Mouse (Mus musculus) liver, embryonic 14.5 days (tissue): ENCODE measurements at regions not wholly inside any gene's neighbourhood (a gene's known extent, or its start where the extent isn't known, plus 50 kb on each side); places are given as distances from the start of the nearest gene placed in this dataset.

ENCODE experiments used
- ATAC-seq: fragments of 200-750 bp; cut with Nextera tagmentation; 2 replicates; pipeline ENCODE4 v1.8.0; 2017; ENCODE audit warnings: moderate number of reproducible peaks, mild to moderate bottlenecking, moderate library complexity; ENCODE audit not compliant: insufficient read depth
- DNase-seq, 3 experiments: peaks; one replicate each; pipeline ENCODE4 v3.0.0-alpha.2; 2012 to 2013; ENCODE audit warnings: low read depth in 3 of 3, low spot score in 3 of 3
- H3K27ac ChIP-seq: fragments of 300-500 bp; sonication (generic); 2 replicates; pipeline ENCODE4 v1.5.1; 2014; ENCODE audit warnings: moderate library complexity, mild to moderate bottlenecking, control low read depth, inconsistent platforms
- H3K27me3 ChIP-seq: fragments of 300-500 bp; sonication (generic); 2 replicates; pipeline ENCODE4 v1.6.1; 2014; ENCODE audit warnings: mild to moderate bottlenecking, low read length, moderate library complexity; ENCODE audit not compliant: control insufficient read depth, insufficient read depth
- H3K36me3 ChIP-seq: fragments of 300-500 bp; sonication (generic); replicated peaks from 2 replicates; pipeline ENCODE4 v1.6.1; 2014; ENCODE audit warnings: low read depth; ENCODE audit not compliant: control insufficient read depth, insufficient read depth
- H3K4me1 ChIP-seq, 2 experiments: fragments of 200-500 bp in 1 of 2; fragments of 300-500 bp in 1 of 2; sonication (generic) in 1 of 2; replicated peaks; 2 replicates each; pipeline ENCODE4 v1.6.1; 2012 to 2014; ENCODE audit warnings: antibody characterized with exemption in 1 of 2, inconsistent platforms in 1 of 2, low read length in 1 of 2; ENCODE audit not compliant: control insufficient read depth in 2 of 2, insufficient read depth in 2 of 2
- H3K4me2 ChIP-seq: fragments of 300-500 bp; sonication (generic); 2 replicates; pipeline ENCODE4 v1.6.1; 2014; ENCODE audit warnings: low read depth, mild to moderate bottlenecking, control low read depth, moderate library complexity
- H3K4me3 ChIP-seq, 2 experiments: fragments of 200-500 bp in 1 of 2; fragments of 300-500 bp in 1 of 2; sonication (generic) in 1 of 2; 2 replicates each; pipeline ENCODE4 v1.5.1; 2012 to 2014; ENCODE audit warnings: low read depth in 2 of 2, low read length in 2 of 2, mild to moderate bottlenecking in 2 of 2, control low read depth in 1 of 2, inconsistent platforms in 1 of 2, moderate library complexity in 1 of 2; ENCODE audit not compliant: insufficient read depth in 1 of 2
- H3K9ac ChIP-seq: fragments of 300-500 bp; sonication (generic); replicated peaks from 2 replicates; pipeline ENCODE4 v1.6.1; 2014; ENCODE audit warnings: mild to moderate bottlenecking, control low read depth, moderate library complexity
- H3K9me3 ChIP-seq: fragments of 300-500 bp; sonication (generic); 2 replicates; pipeline ENCODE4 v1.6.1; 2016; ENCODE audit warnings: low read length, mixed read lengths; ENCODE audit not compliant: control insufficient read depth
- CTCF ChIP-seq: IDR thresholded peaks from 2 replicates; pipeline ENCODE4 v1.5.1; 2016; ENCODE audit warnings: antibody characterized with exemption, low read depth, control low read depth
- EP300 ChIP-seq: IDR thresholded peaks from 2 replicates; pipeline ENCODE4 v1.6.1; 2016; ENCODE audit warnings: antibody characterized with exemption, low read depth
- WGBS: fragments of 180-500 bp; shearing (Covaris S2); extraction: QIAGEN DNeasy Blood & Tissue Kit; methylation state at CpG from one replicate; pipeline ENCODE4 v1.1.7; 2014; ENCODE audit not compliant: insufficient replicate concordance; 5-methylcytosine and 5-hydroxymethylcytosine counted together

DNA sequence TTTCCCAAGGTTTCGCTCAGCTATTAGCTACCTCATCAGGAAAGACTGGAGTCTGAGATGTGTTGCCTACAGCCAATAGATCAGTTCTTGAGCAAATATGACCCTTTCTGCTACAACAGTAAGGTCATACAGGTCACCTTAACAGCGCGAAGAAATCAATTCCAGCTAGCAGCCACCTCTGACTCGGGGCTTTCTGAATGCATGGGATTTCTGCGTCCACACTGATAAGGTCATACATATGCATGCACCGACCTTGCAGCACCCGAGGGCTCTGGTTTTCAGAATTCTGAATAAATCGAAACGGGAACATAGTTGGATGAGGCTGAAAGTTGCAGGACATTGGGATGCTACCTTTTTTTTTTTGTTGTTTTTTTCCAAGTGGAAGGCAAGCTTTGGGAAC lies 121.6 kb upstream of the 4930583I09Rik start:
- WGBS = 61% methylated on average over 9 of the region's 9 CpGs
- TF ChIP-seq EP300 = no peak
- no peak for TF ChIP-seq CTCF

DNA sequence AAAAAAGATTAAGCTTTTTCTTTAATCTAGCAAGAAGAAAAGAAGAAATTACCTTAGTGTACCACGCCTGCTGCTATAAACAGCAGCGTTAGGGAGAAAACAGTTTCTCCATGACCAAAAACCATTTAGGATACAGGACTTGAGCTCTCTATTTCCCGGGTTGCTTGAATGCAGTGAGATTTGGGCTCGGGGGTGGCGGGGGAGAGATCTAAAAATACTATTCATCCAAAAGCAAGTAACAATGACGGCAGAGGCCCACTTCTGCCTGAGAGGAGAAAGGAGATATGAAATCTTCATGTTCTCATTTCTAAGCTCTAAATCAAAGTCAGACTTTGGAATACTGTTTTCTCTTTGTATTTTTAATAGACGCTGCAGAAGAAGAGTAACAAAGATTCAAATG lies 120.6 kb upstream of the 4930583I09Rik start:
- no peaks in the 10 kb centered on the region for H3K9me3 ChIP-seq
- ATAC-seq (no peak), DNase-seq (no peak)
- H3K36me3 ChIP-seq = no peaks in the 10 kb centered on the region
- H3K27me3 ChIP-seq = no peaks in the 10 kb centered on the region
- no peak overlapping the region for H3K27ac ChIP-seq
- no peak overlapping the region for H3K9ac ChIP-seq
- H3K4me3 ChIP-seq = no peak overlapping the region
- no peak overlapping the region for H3K4me2 ChIP-seq
- no peak for TF ChIP-seq CTCF
- no peak for TF ChIP-seq EP300
- no peaks in the 10 kb centered on the region for H3K4me1 ChIP-seq
- WGBS = 66% methylated on average over 7 of the region's 7 CpGs

More for the DNA sequence above, 121.6 kb upstream of the 4930583I09Rik start:
- Histone ChIP-seq H3K4me3 (no peak overlapping the region), H3K4me2 (no peak overlapping the region), H3K27me3 (no peaks in the 10 kb centered on the region), H3K27ac (no peak overlapping the region), H3K36me3 (no peaks in the 10 kb centered on the region), H3K4me1 (no peaks in the 10 kb centered on the region), H3K9ac (no peak overlapping the region), H3K9me3 (no peaks in the 10 kb centered on the region)
- no peak for DNase-seq
- ATAC-seq = no peak

DNA sequence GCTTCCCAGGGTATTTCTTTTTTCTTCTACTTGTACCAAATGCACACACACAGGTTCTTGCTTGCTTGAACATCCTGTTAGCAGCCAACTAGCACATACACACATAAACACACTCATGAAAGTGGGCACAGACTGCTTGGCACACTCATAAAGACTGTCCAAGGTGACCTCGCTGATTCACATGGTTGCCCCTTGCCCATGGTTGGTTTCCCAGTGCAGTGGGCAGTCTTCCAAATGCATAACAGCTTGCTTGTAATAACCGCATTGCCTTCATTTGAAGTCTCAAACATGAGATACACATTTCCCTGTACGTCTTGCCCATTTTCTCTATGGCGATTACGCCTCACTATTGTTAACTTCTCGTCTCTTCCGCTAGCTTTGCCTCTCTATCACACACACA lies 117.4 kb upstream of the 4930583I09Rik start:
- ATAC-seq (no peak), DNase-seq (no peak)
- no peaks in the 10 kb centered on the region for H3K27me3 ChIP-seq
- no peak overlapping the region for H3K4me2 ChIP-seq
- H3K9me3 ChIP-seq = no peaks in the 10 kb centered on the region
- H3K4me1 ChIP-seq = no peaks in the 10 kb centered on the region
- H3K36me3 ChIP-seq = no peaks in the 10 kb centered on the region
- TF ChIP-seq CTCF (no peak), EP300 (no peak)
- no peak overlapping the region for H3K27ac ChIP-seq
- H3K9ac ChIP-seq = no peak overlapping the region
- H3K4me3 ChIP-seq = no peak overlapping the region
- WGBS = 82% methylated on average over 7 of the region's 7 CpGs

DNA sequence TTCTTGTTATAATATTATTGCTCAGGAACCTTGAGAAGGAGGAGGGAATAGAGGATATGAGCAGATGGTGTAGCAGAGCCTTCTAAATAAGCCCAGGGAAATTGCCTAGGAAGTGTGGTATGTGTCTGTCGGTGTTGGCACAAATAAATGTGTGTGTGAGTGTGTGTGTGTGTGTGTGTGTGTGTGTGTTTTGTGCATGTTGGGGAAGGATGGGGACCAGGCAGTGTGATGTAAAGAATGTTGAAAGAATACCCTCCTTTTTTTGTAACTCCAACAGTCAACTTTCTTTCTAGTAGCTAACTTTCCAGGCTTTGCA lies 115.7 kb upstream of the 4930583I09Rik start:
- H3K9me3 ChIP-seq = no peaks in the 10 kb centered on the region
- H3K4me1 ChIP-seq = no peaks in the 10 kb centered on the region
- no peaks in the 10 kb centered on the region for H3K36me3 ChIP-seq
- WGBS = 54% methylated on average over 1 of the region's 1 CpGs
- H3K9ac ChIP-seq = no peak overlapping the region
- H3K27me3 ChIP-seq = no peaks in the 10 kb centered on the region
- TF ChIP-seq CTCF (no peak), EP300 (no peak)
- ATAC-seq = no peak
- no peak for DNase-seq
- no peak overlapping the region for H3K27ac ChIP-seq
- no peak overlapping the region for H3K4me3 ChIP-seq
- no peak overlapping the region for H3K4me2 ChIP-seq

DNA sequence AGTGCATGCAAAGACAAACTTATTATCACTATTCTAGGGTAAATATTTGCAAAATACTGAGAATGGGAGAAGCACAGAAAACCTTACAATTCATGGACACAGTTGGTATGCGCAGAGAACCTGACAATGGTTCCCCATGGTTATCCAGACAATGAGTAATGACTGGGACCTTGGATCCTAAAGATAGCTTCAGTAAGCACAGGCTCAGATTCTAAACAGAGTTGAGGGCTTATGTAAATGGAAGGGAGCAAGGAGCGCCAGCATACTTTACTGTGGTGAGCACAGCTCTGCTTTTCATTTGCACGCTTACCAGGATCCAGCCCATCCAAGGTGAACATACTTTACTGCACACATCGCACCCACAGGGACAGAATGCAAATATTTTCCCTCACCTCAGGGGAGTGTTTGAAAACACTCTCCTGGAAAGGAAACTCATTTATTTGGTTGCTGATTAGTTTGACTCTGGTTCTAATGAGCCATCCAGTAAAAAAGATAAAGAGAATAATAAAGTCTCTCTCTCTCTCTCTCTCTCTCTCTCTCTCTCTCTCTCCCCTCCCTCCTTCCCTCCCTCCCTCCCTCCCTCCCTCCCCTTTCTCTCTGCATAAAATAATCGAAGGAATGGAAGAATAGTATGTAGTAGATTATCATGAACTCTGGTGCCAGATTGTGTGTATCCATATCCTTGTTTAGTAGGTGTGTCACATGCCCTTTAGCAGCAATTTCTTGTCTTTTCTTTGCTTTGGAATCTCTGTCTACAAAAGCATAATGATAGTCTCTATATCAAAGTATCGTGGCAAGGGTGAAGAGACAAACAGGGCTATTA lies 115.1 kb upstream of the 4930583I09Rik start:
- Histone ChIP-seq H3K4me3 (no peak overlapping the region), H3K9ac (no peak overlapping the region), H3K27me3 (no peaks in the 10 kb centered on the region), H3K27ac (no peak overlapping the region), H3K4me1 (no peaks in the 10 kb centered on the region), H3K36me3 (no peaks in the 10 kb centered on the region), H3K4me2 (no peak overlapping the region), H3K9me3 (no peaks in the 10 kb centered on the region)
- ATAC-seq = no peak
- 53% methylated on average over 6 of the region's 6 CpGs for WGBS
- DNase-seq = no peak
- TF ChIP-seq EP300 (no peak), CTCF (no peak)
